Mouse (Mus musculus): ENCODE data around the gene Nkd2. TPM values are rescaled to one million over a fixed set of nuclear protein-coding genes. Genes with fewer than 3 reads are reported as not detected.

The Nkd2 gene
- polyA plus RNA-seq, 1 experiment from 2014 or later, result 0.21 TPM

DNA sequence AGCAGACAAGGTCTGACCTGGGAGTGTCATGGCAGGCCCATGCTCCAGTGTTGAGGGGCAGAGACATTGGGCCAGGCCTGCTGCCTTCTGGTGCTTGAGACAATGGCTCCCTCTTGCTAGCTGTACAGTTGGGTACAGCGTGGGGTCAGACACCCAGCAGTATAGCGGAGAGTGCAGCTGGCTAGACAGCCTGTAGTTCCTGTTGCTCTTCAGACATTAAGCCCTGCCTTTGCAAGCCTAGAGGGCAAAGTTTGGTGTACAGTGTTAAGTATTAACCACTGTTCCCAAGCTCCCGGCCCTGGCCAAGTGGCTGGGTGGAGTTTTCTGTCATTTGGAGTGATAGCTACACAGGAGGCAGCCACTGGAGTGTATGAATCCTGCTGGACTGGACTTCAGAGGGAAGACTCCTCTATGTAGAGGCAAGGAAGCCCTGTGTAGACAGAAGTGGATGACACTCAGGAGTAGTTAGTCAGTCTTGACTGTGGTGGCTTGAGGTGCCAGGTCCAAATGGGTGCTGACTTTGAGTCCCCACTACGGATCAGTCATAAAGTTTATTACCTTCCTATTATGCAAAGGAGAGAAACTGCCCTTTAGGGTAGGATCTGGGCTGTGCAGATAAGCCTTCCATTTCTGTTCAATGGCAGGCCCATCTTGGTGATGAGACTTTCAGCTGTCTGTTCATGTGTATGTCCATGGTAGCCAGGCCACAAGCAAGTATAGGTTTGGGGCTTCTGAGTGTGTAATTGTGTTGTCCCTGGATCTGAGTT is 77.3 kb downstream of the Nkd2 start:
- peak; percentile 73 for ATAC-seq
- Histone ChIP-seq H3K27ac (peak overlapping the region; percentile 49), H3K9ac (peak overlapping the region; percentile 36; the same call in 1 of the 2 replicates), H3K9me3 (replicated peaks) (no peaks in the 10 kb centered on the region), H3K36me3 (0 out of 2 replicates have a peak, but pooled peaks cover 4% of the 10 kb centered on the region), H3K4me2 (peak overlapping the region; percentile 33), H3K4me3 (no peak overlapping the region), H3K4me1 (peaks cover 75% of the 10 kb centered on the region), H3K27me3 (replicated peaks) (no peaks in the 10 kb centered on the region)
- 55% methylated on average over 4 of the region's 4 CpGs for WGBS (ENCODE audit: insufficient replicate concordance)

Other genes with a start within 250 kb of the Nkd2 start
- 116 and 124 TPM in 2 replicates for gene Clptm1l, start 243.6 kb downstream of the Nkd2 start, polyA plus RNA-seq (2016; fragmentation: Nextera tagmentation; extraction: Ambion mirVana)
- gene Tert, start 220.7 kb downstream of the Nkd2 start, polyA plus RNA-seq (2016; fragmentation: Nextera tagmentation; extraction: Ambion mirVana), result 1.3 and 1.4 TPM in 2 replicates
- gene Slc6a18, start 169.6 kb downstream of the Nkd2 start, polyA plus RNA-seq (2016; fragmentation: Nextera tagmentation; extraction: Ambion mirVana), result not detected in 2 replicates
- 0.45 and 0.47 TPM in 2 replicates for gene Slc6a19, start 142.8 kb downstream of the Nkd2 start, polyA plus RNA-seq (2016; fragmentation: Nextera tagmentation; extraction: Ambion mirVana)
- gene Slc12a7, start 114.5 kb downstream of the Nkd2 start, polyA plus RNA-seq (2016; fragmentation: Nextera tagmentation; extraction: Ambion mirVana), result 10.8 and 11.1 TPM in 2 replicates
- 37.6 and 38.6 TPM in 2 replicates for gene Trip13, start 90.2 kb upstream of the Nkd2 start, polyA plus RNA-seq (2016; fragmentation: Nextera tagmentation; extraction: Ambion mirVana)
- 19.9 and 20.2 TPM in 2 replicates for gene Brd9, start 90.2 kb upstream of the Nkd2 start, polyA plus RNA-seq (2016; fragmentation: Nextera tagmentation; extraction: Ambion mirVana)
- not detected in 2 replicates for gene Zdhhc11, start 116.2 kb upstream of the Nkd2 start, polyA plus RNA-seq (2016; fragmentation: Nextera tagmentation; extraction: Ambion mirVana)
- 0.32 and 0.39 TPM in 2 replicates for gene Tppp, start 161.8 kb upstream of the Nkd2 start, polyA plus RNA-seq (2016; fragmentation: Nextera tagmentation; extraction: Ambion mirVana)
- gene Cep72, start 214.7 kb upstream of the Nkd2 start, polyA plus RNA-seq (2016; fragmentation: Nextera tagmentation; extraction: Ambion mirVana), result 9.1 and 9.4 TPM in 2 replicates

Measured in liver, embryonic 12.5 days (tissue).